Mouse (Mus musculus) spleen, embryonic (tissue): ENCODE results near the gene Sar1a.

Experiments
- CTCF ChIA-PET: fragments of 350-600 bp; sonication (Branson Sonifier 250); formaldehyde crosslinking; loops from one replicate; lab custom pipeline; 2022; lab: Charles Lee

Sar1a gene

DNA sequence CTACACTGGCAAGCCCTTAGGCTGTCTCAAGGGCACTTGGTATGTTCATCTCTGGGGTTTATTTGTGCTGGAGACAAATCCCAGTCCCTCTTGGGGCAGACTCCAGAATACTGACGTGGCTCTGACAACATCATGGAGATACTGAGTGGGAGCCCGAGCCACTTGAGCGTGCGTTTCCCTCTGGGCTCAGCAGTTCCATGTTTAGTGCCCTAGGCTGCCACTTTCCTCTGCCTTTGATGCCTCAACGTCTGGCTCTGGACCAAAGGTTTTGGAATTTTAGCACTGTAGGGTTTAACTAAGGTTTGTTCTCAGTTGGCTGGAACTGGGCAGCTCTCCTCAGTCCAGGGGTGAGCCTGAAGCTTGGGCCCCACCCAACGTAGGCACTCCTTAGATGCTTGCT is 43.2 kb downstream of the Sar1a start:
- CTCF ChIA-PET = no interaction called here

DNA sequence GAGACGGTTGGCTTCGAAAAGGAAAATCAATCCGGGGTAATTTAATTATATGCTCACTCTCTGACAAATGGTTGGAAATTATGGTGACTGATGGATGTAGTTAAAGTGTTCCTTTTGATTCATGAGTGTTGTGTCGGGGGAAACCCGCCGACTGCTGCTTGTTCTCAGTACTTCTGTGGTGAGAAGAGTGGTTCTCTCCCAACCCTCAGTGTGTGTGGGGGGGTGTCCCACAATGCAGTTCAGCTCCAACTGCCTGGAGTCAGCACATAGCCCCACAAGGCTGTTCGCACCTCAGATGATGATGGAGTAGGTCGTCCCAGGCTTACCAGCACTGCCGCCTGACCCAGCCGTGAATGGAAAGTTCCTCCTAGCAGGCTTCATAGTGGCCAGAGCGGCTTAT is 49.1 kb downstream of the Sar1a start:
- CTCF ChIA-PET = no interaction called here

DNA sequence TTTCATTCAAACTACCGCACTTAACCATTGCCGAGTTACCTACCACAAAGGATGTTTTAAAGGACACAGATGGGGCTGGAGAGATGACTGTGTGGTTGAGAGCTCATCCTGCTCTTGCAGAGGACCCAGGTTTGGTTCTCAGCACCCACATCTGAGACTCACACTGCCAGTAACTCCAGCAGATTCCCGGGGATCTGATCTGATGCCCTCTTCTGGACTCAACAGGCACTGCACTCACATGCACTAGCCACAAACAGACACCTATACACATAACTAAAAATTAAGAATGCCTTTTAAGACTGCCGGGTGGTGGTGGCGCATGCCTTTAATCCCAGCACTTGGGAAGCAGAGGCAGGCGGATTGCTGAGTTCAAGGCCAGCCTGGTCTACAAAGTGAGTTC is 50.1 kb downstream of the Sar1a start:
- CTCF ChIA-PET = no interaction called here

DNA sequence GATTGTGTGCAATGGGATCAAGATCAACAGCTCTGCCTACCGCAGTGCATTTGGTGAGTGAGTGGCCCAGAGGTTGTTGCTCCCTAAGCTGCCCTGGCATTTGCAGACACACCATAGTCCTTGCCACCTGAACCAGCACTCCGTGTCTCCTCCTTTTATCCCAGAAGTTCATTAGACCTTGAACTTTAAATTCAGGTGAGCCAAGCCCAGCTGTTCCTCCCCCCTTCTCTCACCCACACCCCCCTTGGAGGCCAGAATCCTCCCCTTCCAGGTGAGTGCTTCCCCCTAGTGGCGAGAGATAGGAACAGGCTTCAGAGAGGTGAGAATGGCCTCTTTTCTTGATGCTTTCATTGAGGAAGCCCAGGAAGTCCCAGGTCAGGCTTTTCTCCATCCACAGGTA is 54.3 kb downstream of the Sar1a start:
- CTCF ChIA-PET = interaction anchor here (0.6 kb wide), 1 partner anchor 59 kb away, joined by 4 read pairs; no protein-coding TSS in a partner anchor

GRCm38 (mm10) chr10:61736671-61737078 is 56.6 kb downstream of the Sar1a start:
- CTCF ChIA-PET = no interaction called here

- CTCF ChIA-PET = no interaction called here
These were observed 57.4 kb downstream of the Sar1a start for GRCm38 (mm10) chr10:61737537-61737936.

DNA sequence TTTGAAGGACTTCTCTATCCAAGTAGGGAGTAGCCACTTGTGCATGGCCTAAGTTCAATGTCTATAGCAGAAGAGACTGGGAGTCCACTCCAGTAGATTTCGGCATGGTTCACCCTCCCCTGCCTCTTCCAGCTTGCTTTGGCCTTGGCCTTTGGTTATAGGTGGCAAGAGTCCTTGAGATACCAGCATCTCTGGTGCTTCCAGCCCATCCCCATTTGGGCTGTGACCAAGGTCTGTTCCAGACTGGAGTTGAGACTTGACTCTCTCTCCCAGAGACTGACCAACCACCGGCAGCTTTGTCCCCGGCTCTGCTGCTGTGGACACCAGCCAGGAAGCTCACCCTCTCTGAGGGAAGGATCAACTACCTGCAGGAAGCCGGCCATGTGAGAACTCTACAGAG is 58.0 kb downstream of the Sar1a start:
- CTCF ChIA-PET = no interaction called here

DNA sequence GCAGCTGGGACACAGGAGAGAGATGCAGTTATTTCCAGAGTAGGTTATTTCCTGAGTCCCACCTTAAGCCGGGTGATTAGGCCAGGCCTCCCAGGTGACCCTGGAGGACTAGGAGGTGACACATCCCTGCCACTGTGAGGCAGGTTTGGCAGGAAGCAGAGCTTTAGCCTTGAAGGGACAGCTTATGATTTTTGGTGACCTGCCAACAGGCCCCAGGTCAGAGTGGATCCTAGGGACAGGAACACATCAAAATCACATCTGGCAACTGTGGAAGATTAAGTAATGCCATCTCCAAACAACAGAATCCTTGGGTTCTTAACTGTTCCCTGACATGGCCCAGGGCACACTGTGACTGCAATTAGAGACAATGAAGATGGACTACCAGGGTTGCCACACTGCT is 61.2 kb downstream of the Sar1a start:
- CTCF ChIA-PET = no interaction called here

- CTCF ChIA-PET = no interaction called here
These were observed 61.8 kb downstream of the Sar1a start for GRCm38 (mm10) chr10:61741873-61742272.

GRCm38 (mm10) chr10:61742336-61742735 is 62.2 kb downstream of the Sar1a start:
- CTCF ChIA-PET = no interaction called here
